Mouse (Mus musculus) embryonic facial prominence, embryonic 14.5 days (tissue): ENCODE results near the gene Rnpep. TPM values are rescaled to one million over a fixed set of nuclear protein-coding genes. Genes with fewer than 3 reads are reported as not detected.
A peak's percentile ranks its signal among the peaks of the same experiment; 100 is the strongest.

Source experiments
- ATAC-seq: fragments of 200-750 bp; cut with Nextera tagmentation; 2 replicates; pipeline ENCODE4 v1.8.0; 2017; ENCODE audit warnings: low read depth, moderate number of reproducible peaks, moderate TSS enrichment
- DNase-seq: peaks from one replicate; pipeline ENCODE4 v3.0.0-alpha.2; 2015; ENCODE audit warnings: low spot score
- H3K27ac ChIP-seq: fragments of 300-500 bp; sonication (generic); replicated peaks from 2 replicates; pipeline ENCODE4 v1.5.1; 2014; ENCODE audit warnings: low read depth, mild to moderate bottlenecking, low read length, moderate library complexity
- H3K27me3 ChIP-seq: fragments of 300-500 bp; sonication (generic); replicated peaks from 2 replicates; pipeline ENCODE4 v1.6.1; 2014; ENCODE audit warnings: low read length; ENCODE audit not compliant: control insufficient read depth, insufficient read depth
- H3K36me3 ChIP-seq: fragments of 300-500 bp; sonication (generic); 2 replicates; pipeline ENCODE4 v1.6.1; 2014; ENCODE audit warnings: low read length, mixed read lengths; ENCODE audit not compliant: control insufficient read depth, insufficient read depth
- H3K4me1 ChIP-seq: fragments of 300-500 bp; sonication (generic); 2 replicates; pipeline ENCODE4 v1.6.1; 2014; ENCODE audit warnings: antibody characterized with exemption, low read length; ENCODE audit not compliant: control insufficient read depth, insufficient read depth
- H3K4me2 ChIP-seq: fragments of 300-500 bp; sonication (generic); 2 replicates; pipeline ENCODE4 v1.6.1; 2014; ENCODE audit warnings: low read depth, mild to moderate bottlenecking, low read length, moderate library complexity, mixed read lengths
- H3K4me3 ChIP-seq: fragments of 300-500 bp; sonication (generic); 2 replicates; pipeline ENCODE4 v1.5.1; 2014; ENCODE audit warnings: low read depth, mild to moderate bottlenecking, low read length
- H3K9ac ChIP-seq: fragments of 300-500 bp; sonication (generic); 2 replicates; pipeline ENCODE4 v1.6.1; 2014; ENCODE audit warnings: low read depth, mild to moderate bottlenecking, low read length, moderate library complexity, mixed read lengths
- H3K9me3 ChIP-seq: fragments of 300-500 bp; sonication (generic); 2 replicates; pipeline ENCODE4 v1.6.1; 2016; ENCODE audit warnings: low read length; ENCODE audit not compliant: control insufficient read depth
- WGBS: fragments of 180-500 bp; shearing (Covaris S2); extraction: QIAGEN DNeasy Blood & Tissue Kit; methylation state at CpG from one replicate; pipeline ENCODE4 v1.1.7; 2014; 5-methylcytosine and 5-hydroxymethylcytosine counted together
- polyA plus RNA-seq: library from polyadenylated mRNA; unstranded; fragments of >200 nt; fragmentation: Nextera tagmentation; extraction: Ambion mirVana; gene quantifications from 2 replicates; pipeline ENCODE4 v1.2.1, GENCODE M21; 2014

Gene Rnpep
- polyA plus RNA-seq, result 78.1 and 79.9 TPM in 2 replicates

GRCm38 (mm10) chr1:135283826-135284291 lies at the start of gene Rnpep:
Gene Rnpep, minus strand, starts transcription at chr1:135284084.
- H3K9me3 ChIP-seq, result no peaks in the 10 kb centered on the region
- peak; percentile 92 for ATAC-seq
- peak within 1 kb of the TSS; percentile 92 for H3K9ac ChIP-seq
- peak within 1 kb of the TSS; percentile 91 for H3K27ac ChIP-seq
- DNase-seq, result peak; percentile 83
- WGBS, result 0% methylated on average over 6 of the region's 39 CpGs
- peaks cover 7% of the 10 kb centered on the region; the same call in 1 of the 2 replicates for H3K4me1 ChIP-seq
- H3K4me3 ChIP-seq, result peak within 1 kb of the TSS; percentile 86
- peaks cover 6% of the 10 kb centered on the region; the same call in 1 of the 2 replicates for H3K36me3 ChIP-seq
- H3K27me3 ChIP-seq, result no peaks in the 10 kb centered on the region
- peak within 1 kb of the TSS; percentile 74 for H3K4me2 ChIP-seq

- no peak for ATAC-seq
- H3K4me2 ChIP-seq, result no peak overlapping the region
- H3K9ac ChIP-seq, result no peak overlapping the region
- no peaks in the 10 kb centered on the region for H3K27me3 ChIP-seq
- H3K36me3 ChIP-seq, result no peaks in the 10 kb centered on the region
- H3K4me1 ChIP-seq, result no peaks in the 10 kb centered on the region
- DNase-seq, result no peak
- no peak overlapping the region for H3K27ac ChIP-seq
- 63% methylated on average over 6 of the region's 6 CpGs for WGBS
- no peaks in the 10 kb centered on the region for H3K9me3 ChIP-seq
- no peak overlapping the region for H3K4me3 ChIP-seq
Observed at GRCm38 (mm10) chr1:135330578-135330977, 46.7 kb upstream of the Rnpep start.

DNA sequence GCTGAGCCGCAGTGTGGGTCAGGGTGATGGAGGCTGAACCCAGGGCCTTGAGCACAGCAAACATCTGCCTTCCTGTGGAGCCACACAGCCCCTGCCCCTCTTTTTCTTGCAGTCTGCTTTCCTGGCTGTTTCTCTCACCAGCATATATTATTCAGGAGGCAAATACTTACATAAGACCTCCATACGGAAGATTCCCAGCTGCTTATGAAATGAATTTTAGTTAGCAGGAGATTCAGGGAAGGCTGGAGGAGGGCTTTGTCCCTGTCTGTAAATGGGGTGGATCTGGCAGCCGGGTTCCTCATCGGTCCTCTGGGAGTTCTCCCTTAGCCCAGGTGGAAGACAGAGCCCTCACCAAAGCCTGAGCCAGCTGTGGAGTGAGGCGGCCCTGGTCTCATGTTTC lies 44.5 kb upstream of the Rnpep start:
- Histone ChIP-seq H3K27ac (no peak overlapping the region), H3K27me3 (no peaks in the 10 kb centered on the region), H3K9ac (no peak overlapping the region), H3K4me1 (peaks cover 5% of the 10 kb centered on the region; the same call in 1 of the 2 replicates), H3K4me3 (no peak overlapping the region), H3K9me3 (no peaks in the 10 kb centered on the region), H3K36me3 (no peaks in the 10 kb centered on the region), H3K4me2 (no peak overlapping the region)
- ATAC-seq (no peak), DNase-seq (no peak)
- WGBS, result 56% methylated on average over 5 of the region's 5 CpGs

DNA sequence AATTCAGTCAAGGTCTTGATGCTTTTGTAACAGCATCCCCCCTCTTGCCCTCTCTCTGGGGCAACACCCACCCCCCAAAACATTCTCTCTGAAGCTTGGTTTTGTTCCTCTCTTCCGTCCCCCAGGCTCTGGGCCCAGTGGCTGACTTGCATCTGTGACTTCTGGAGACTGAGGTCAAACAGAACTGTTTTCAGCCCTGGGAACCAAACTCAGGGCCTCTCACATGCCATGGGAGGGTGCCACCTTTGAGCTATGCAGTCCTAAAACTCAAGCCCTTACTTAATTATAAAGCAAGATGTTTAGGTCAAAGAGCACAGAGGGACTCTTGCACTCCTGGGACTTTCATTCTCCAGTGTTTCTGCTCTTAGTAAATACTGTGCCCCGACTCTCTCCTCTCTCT lies 42.0 kb upstream of the Rnpep start:
- no peak overlapping the region for H3K9ac ChIP-seq
- no peaks in the 10 kb centered on the region for H3K9me3 ChIP-seq
- ATAC-seq, result no peak
- no peak for DNase-seq
- no peaks in the 10 kb centered on the region for H3K36me3 ChIP-seq
- H3K27me3 ChIP-seq, result no peaks in the 10 kb centered on the region
- peaks cover 5% of the 10 kb centered on the region; the same call in 1 of the 2 replicates for H3K4me1 ChIP-seq
- H3K4me3 ChIP-seq, result no peak overlapping the region
- H3K27ac ChIP-seq, result no peak overlapping the region
- WGBS, result 74% methylated on average over 2 of the region's 2 CpGs
- no peak overlapping the region; the same call in 1 of the 2 replicates for H3K4me2 ChIP-seq

GRCm38 (mm10) chr1:135324571-135324970 lies 40.7 kb upstream of the Rnpep start, which contains the start of gene Lmod1:
Gene Lmod1, plus strand, starts transcription at chr1:135324807.
- ATAC-seq (peak; percentile 93), DNase-seq (peak; percentile 91)
- Histone ChIP-seq H3K4me1 (peaks cover 5% of the 10 kb centered on the region; the same call in 1 of the 2 replicates), H3K27ac (0 out of 2 replicates have a peak within 1 kb of the TSS, but pooled peaks have one; percentile 28), H3K4me3 (peak within 1 kb of the TSS; percentile 7; the same call in 1 of the 2 replicates), H3K4me2 (peak within 1 kb of the TSS; percentile 18), H3K36me3 (no peaks in the 10 kb centered on the region), H3K9ac (no peak within 1 kb of the TSS; the same call in 1 of the 2 replicates), H3K9me3 (no peaks in the 10 kb centered on the region), H3K27me3 (no peaks in the 10 kb centered on the region)
- 12% methylated on average over 8 of the region's 8 CpGs for WGBS

GRCm38 (mm10) chr1:135323367-135323901 lies 39.5 kb upstream of the Rnpep start:
- no peak overlapping the region for H3K27ac ChIP-seq
- DNase-seq, result peak; percentile 28
- 69% methylated on average over 7 of the region's 7 CpGs for WGBS
- H3K36me3 ChIP-seq, result no peaks in the 10 kb centered on the region
- no peaks in the 10 kb centered on the region for H3K9me3 ChIP-seq
- ATAC-seq, result no peak
- no peak overlapping the region for H3K9ac ChIP-seq
- no peaks in the 10 kb centered on the region for H3K27me3 ChIP-seq
- H3K4me3 ChIP-seq, result no peak overlapping the region
- no peak overlapping the region for H3K4me2 ChIP-seq
- H3K4me1 ChIP-seq, result peaks cover 5% of the 10 kb centered on the region; the same call in 1 of the 2 replicates

DNA sequence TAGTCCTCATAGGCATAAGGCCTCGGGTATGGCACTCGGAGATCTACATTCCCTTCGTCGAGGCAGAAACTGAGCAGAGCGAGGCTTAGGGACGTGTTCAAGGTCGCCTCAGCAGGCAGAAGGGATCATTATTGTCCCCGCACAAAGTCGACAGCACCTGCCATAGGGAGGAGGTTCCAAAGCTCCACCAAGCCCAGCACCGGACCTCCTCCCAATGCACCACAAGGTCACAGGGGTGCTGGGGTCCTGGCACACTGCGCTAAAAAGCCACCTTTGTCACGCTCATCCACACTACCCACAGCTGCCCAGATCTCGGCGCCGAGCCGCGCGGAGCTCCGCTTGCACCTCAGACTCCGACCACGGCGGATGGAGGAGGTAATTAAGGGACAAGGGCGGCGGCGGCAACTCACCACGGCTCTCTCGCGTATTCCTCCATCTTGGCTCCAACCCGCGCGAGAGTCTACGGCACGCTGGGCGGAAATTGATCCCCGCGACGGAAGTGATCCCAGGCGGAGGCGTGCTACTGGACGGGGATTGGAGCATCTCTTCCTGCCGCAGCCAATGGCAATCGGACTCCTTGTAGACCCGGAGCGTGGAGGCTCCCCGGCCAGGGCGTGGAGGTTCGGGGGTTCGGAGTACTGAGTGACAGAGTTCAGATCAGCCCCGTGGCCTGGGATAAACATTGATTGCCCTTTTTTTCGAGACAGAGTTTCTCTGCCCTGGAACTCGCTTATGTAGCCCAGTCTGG lies 29.6 kb upstream of the Rnpep start, which contains the start of gene Timm17a:
Timm17a (minus strand) TSS at position 495 of the 748 bp plus-strand sequence.
- H3K9me3 ChIP-seq, result no peaks in the 10 kb centered on the region
- peak within 1 kb of the TSS; percentile 89 for H3K4me2 ChIP-seq
- ATAC-seq, result peak; percentile 100
- peak within 1 kb of the TSS; percentile 99 for H3K9ac ChIP-seq
- peaks cover 16% of the 10 kb centered on the region for H3K36me3 ChIP-seq
- peak within 1 kb of the TSS; percentile 100 for H3K4me3 ChIP-seq
- WGBS, result under 1% methylated on average over 51 of the region's 51 CpGs
- peaks cover 16% of the 10 kb centered on the region for H3K4me1 ChIP-seq
- H3K27ac ChIP-seq, result peak within 1 kb of the TSS; percentile 84
- H3K27me3 ChIP-seq, result no peaks in the 10 kb centered on the region
- peak; percentile 98 for DNase-seq

DNA sequence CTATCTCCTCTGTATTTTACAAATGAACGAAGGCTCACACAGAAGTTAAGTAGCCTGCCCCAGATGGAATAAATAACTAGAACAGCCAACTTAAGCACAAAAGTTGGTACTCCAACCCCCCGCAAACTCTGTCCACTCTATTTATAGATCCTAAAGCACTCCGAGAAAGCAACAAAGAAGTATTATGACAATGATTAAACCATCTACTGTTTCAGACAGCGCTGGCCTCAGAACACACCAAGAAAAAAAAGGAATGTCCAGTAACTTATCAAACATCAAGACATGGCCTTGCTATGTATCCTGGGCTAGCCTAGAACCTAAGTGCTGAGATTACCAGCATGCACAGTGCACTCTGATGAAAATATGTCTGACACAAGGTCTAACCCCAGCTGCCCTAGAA lies 28.3 kb upstream of the Rnpep start:
- WGBS, result 82% methylated on average over 4 of the region's 4 CpGs
- H3K27ac ChIP-seq, result no peak overlapping the region
- peak overlapping the region; percentile 99 for H3K9ac ChIP-seq
- H3K4me3 ChIP-seq, result peak overlapping the region; percentile 100
- DNase-seq, result no peak
- no peaks in the 10 kb centered on the region for H3K27me3 ChIP-seq
- H3K4me1 ChIP-seq, result peaks cover 16% of the 10 kb centered on the region
- no peaks in the 10 kb centered on the region for H3K9me3 ChIP-seq
- H3K36me3 ChIP-seq, result peaks cover 28% of the 10 kb centered on the region
- ATAC-seq, result no peak
- peak overlapping the region; percentile 89 for H3K4me2 ChIP-seq
